Mouse (Mus musculus) left cerebral cortex, postnatal 10 days (tissue): ENCODE measurements around the gene 1700003F12Rik. TPM values are rescaled to one million over a fixed set of nuclear protein-coding genes. Genes with fewer than 3 reads are reported as not detected.
A peak's percentile ranks its signal among the peaks of the same experiment; 100 is the strongest.

Experiments used
- DNase-seq, 2 experiments: peaks; one replicate each; pipeline ENCODE4 v3.0.0; 2021 to 2022; ENCODE audit warnings: low spot score in 2 of 2, mixed read lengths in 1 of 2; ENCODE audit errors: extremely low spot score in 1 of 2
- intact Hi-C: fragments of 180-260 bp; cut with DNase I; formaldehyde crosslinking; loops from one replicate; pipeline ENCODE4 v1.15.1; 2025
- total RNA-seq, 2 experiments: library from RNA; stranded (reverse); gene quantifications; 2 replicates each; pipeline ENCODE4 v1.2.3; 2021

Gene 1700003F12Rik
- total RNA-seq, 2 experiments from 2014 or later, result 0.71 TPM; not detected in 1

- peak in 1 of 2 experiments; percentile 77 for DNase-seq
- intact Hi-C loops, result no loop called here
Measured at GRCm38 (mm10) chr2:154569071-154569748, 22.3 kb downstream of the 1700003F12Rik start.

GRCm38 (mm10) chr2:154569836-154570286, 23.0 kb downstream of the 1700003F12Rik start, which contains the start of gene E2f1:
TSS of gene E2f1 (minus strand) at chr2:154569892.
- peak; percentile 93 to 97 for DNase-seq
- intact Hi-C loops, result no loop called here

- intact Hi-C loops, result no loop called here
- no peak for DNase-seq
Measured at GRCm38 (mm10) chr2:154570666-154571065, 23.8 kb downstream of the 1700003F12Rik start.

GRCm38 (mm10) chr2:154571266-154571665, 24.4 kb downstream of the 1700003F12Rik start:
- intact Hi-C loops, result no loop called here
- no peak for DNase-seq

GRCm38 (mm10) chr2:154571976-154572375, 25.1 kb downstream of the 1700003F12Rik start:
- no peak for DNase-seq

GRCm38 (mm10) chr2:154572996-154573395, 26.1 kb downstream of the 1700003F12Rik start:
- no peak for DNase-seq
- intact Hi-C loops, result no loop called here

More at GRCm38 (mm10) chr2:154571976-154572375, 25.1 kb downstream of the 1700003F12Rik start:
- intact Hi-C loops, result no loop called here

- DNase-seq, result no peak
- intact Hi-C loops, result no loop called here
Measured at GRCm38 (mm10) chr2:154574271-154574670, 27.4 kb downstream of the 1700003F12Rik start.

- intact Hi-C loops, result no loop called here
- DNase-seq, result no peak
Measured at GRCm38 (mm10) chr2:154576876-154577743, 30.2 kb downstream of the 1700003F12Rik start.

- DNase-seq, result no peak
- intact Hi-C loops, result no loop called here
Measured at GRCm38 (mm10) chr2:154577744-154578067, 30.8 kb downstream of the 1700003F12Rik start.

GRCm38 (mm10) chr2:154580586-154580985, 33.7 kb downstream of the 1700003F12Rik start:
- intact Hi-C loops, result no loop called here
- no peak for DNase-seq

- intact Hi-C loops, result no loop called here
Measured at GRCm38 (mm10) chr2:154581421-154581820, 34.5 kb downstream of the 1700003F12Rik start.

GRCm38 (mm10) chr2:154583906-154584872, 37.3 kb downstream of the 1700003F12Rik start:
- intact Hi-C loops, result no loop called here

More at GRCm38 (mm10) chr2:154581421-154581820, 34.5 kb downstream of the 1700003F12Rik start:
- DNase-seq, result no peak

GRCm38 (mm10) chr2:154584931-154585601, 38.2 kb downstream of the 1700003F12Rik start:
- intact Hi-C loops, result no loop called here
- no peak for DNase-seq

More at GRCm38 (mm10) chr2:154583906-154584872, 37.3 kb downstream of the 1700003F12Rik start:
- DNase-seq, result peak; percentile 83 to 93

GRCm38 (mm10) chr2:154586405-154586804, 39.5 kb downstream of the 1700003F12Rik start:
- peak; percentile 38 to 64 for DNase-seq
- intact Hi-C loops, result no loop called here

- DNase-seq, result peak in 1 of 2 experiments; percentile 36
- intact Hi-C loops, result no loop called here
Measured at GRCm38 (mm10) chr2:154589051-154589450, 42.2 kb downstream of the 1700003F12Rik start.

GRCm38 (mm10) chr2:154591239-154591638, 44.4 kb downstream of the 1700003F12Rik start:
- intact Hi-C loops, result no loop called here
- no peak for DNase-seq

GRCm38 (mm10) chr2:154593025-154593424, 46.1 kb downstream of the 1700003F12Rik start:
- peak in 1 of 2 experiments; percentile 28 for DNase-seq
- intact Hi-C loops, result no loop called here

- intact Hi-C loops, result no loop called here
- DNase-seq, result no peak
Measured at GRCm38 (mm10) chr2:154595775-154596174, 48.9 kb downstream of the 1700003F12Rik start.
